Mouse (Mus musculus): ENCODE data around the gene Nol6.

DNA sequence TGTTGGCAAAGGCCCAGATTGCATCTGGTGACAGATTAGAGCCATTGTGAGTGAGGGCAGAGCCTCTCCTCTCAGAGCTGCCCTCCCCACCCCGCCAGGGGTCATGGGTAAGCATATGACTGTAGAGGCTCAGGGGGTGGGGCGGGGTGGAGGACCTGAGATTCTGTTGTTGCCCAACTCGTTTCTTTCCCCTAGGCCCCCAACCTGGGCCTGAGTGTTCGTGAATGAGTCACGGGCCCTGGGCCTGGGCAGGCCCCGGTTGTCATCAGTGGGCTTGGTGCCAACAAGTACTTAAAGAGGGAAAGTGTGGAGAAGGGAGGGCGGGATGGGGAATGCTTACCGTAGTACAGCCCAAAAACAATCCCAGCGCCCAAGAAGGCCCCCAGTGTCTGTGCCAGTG, 29.9 kb downstream of the Nol6 start:
- TF ChIP-seq CTCF (conservative IDR thresholded peaks at IDR 0.05; ENCODE audit: insufficient read depth, insufficient read length, low read depth, low read length) (no peak), POLR2A (IDR thresholded peaks at IDR 0.05; ENCODE audit: low read depth, low read length) (no peak)
